Mouse (Mus musculus) right cerebral cortex, postnatal 10 days (tissue): Measurements from ENCODE around the gene Tmcc1.

Source experiments
- DNase-seq, 2 experiments: peaks; one replicate each; pipeline ENCODE4 v3.0.0; 2021; ENCODE audit warnings: low spot score in 2 of 2

Gene Tmcc1

GRCm38 (mm10) chr6:115993463-115994145 is 199.7 kb downstream of the Tmcc1 start:
- peak in 1 of 2 experiments; percentile 58 for DNase-seq

GRCm38 (mm10) chr6:115992981-115993380 is 200.3 kb downstream of the Tmcc1 start:
- no peak for DNase-seq

- DNase-seq: no peak
These were observed 201.2 kb downstream of the Tmcc1 start for GRCm38 (mm10) chr6:115991881-115992620.

- no peak for DNase-seq
These were observed 202.0 kb downstream of the Tmcc1 start for GRCm38 (mm10) chr6:115991108-115991880.

- no peak for DNase-seq
These were observed 202.8 kb downstream of the Tmcc1 start for GRCm38 (mm10) chr6:115990479-115990878.

- DNase-seq: no peak
These were observed 203.2 kb downstream of the Tmcc1 start for GRCm38 (mm10) chr6:115990056-115990455.

- DNase-seq: peak in 1 of 2 experiments; percentile 53
These were observed 203.7 kb downstream of the Tmcc1 start for GRCm38 (mm10) chr6:115989607-115990006.

- no peak for DNase-seq
These were observed 204.3 kb downstream of the Tmcc1 start for GRCm38 (mm10) chr6:115989032-115989431.

- no peak for DNase-seq
These were observed 206.1 kb downstream of the Tmcc1 start for GRCm38 (mm10) chr6:115987096-115987747.

GRCm38 (mm10) chr6:115986472-115987095 is 206.7 kb downstream of the Tmcc1 start:
- DNase-seq: no peak

- DNase-seq: no peak
These were observed 207.7 kb downstream of the Tmcc1 start for GRCm38 (mm10) chr6:115985622-115986021.

- DNase-seq: no peak
These were observed 208.7 kb downstream of the Tmcc1 start for GRCm38 (mm10) chr6:115984580-115984979.

GRCm38 (mm10) chr6:115983306-115984038 is 209.8 kb downstream of the Tmcc1 start:
- DNase-seq: no peak

- DNase-seq: no peak
These were observed 210.4 kb downstream of the Tmcc1 start for GRCm38 (mm10) chr6:115982889-115983288.

- DNase-seq: no peak
These were observed 214.7 kb downstream of the Tmcc1 start for GRCm38 (mm10) chr6:115978596-115978995.

- no peak for DNase-seq
These were observed 215.5 kb downstream of the Tmcc1 start for GRCm38 (mm10) chr6:115977810-115978209.

GRCm38 (mm10) chr6:115975606-115976005 is 217.7 kb downstream of the Tmcc1 start:
- DNase-seq: no peak

GRCm38 (mm10) chr6:115973881-115974662 is 219.2 kb downstream of the Tmcc1 start:
- DNase-seq: peak; percentile 76 to 80

GRCm38 (mm10) chr6:115973139-115973875 is 220.0 kb downstream of the Tmcc1 start:
- DNase-seq: no peak
